Mouse (Mus musculus): ENCODE data around the gene Kank2. TPM values are rescaled to one million over a fixed set of nuclear protein-coding genes. Genes with fewer than 3 reads are reported as not detected.

Kank2 gene
- polyA plus RNA-seq, 1 experiment from 2014 or later: 11.1 TPM

DNA sequence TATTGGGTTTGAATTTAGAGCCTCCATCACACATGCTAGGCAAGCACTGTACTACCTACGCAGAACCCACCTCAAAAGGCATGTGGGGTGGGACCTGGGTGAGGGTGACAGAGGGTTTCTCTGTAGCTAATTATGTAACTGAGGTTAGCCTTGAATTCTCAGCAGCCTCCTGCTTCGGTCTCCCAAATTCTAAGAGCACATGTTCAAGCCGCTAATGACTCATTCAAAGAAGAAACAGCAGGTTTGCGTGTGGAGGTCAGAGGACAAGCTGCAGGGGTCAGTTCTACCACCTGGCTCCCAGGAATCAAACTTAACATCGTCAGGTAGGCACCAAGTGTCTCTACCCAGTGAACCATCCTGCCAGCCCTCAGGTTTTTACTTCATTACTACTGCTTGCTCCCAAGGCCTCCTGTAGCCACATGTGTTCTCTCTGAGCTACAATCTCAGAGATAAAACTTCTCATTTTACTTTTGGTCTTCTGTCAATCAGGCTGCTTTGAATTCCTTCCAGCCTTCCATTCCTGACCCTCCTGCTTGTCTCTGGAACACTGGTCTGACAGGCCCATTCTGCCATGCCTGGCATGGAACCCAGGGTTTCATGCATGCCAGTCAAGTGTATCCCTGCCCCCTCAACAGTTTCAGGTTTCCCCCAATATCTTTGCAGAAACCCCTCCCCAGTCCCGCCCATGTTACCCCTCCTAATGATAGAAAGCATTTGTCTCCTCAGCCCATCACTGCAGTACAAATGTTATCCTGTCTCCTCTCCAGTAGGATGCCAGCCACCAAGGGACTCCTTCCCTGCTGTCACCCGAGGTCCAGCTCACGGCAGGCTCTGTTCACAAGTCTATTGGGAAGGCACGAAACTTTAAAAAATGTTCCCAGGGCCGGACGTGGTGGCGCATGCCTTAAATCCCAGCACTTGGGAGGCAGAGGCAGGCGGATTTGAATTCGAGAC lies 39.7 kb downstream of the Kank2 start:
- H3K4me2 ChIP-seq (ENCODE audit: low read length): peak overlapping the region; percentile 77
- peaks cover 25 to 36% of the 10 kb centered on the region in 2 experiments for H3K4me1 ChIP-seq (ENCODE audit: control insufficient read depth in 2 of 2, insufficient read depth in 2 of 2, low read length in 2 of 2)
- H3K27me3 ChIP-seq (ENCODE audit: control insufficient read depth, insufficient read depth, low read length): no peaks in the 10 kb centered on the region
- no peak overlapping the region for H3K27ac ChIP-seq (replicated peaks in 1 of 2; ENCODE audit: control insufficient read depth in 1 of 2, insufficient read depth in 1 of 2, low read depth in 2 of 2, low read length in 2 of 2)
- H3K36me3 ChIP-seq (ENCODE audit: control insufficient read depth, insufficient read depth, low read length): peaks cover 26% of the 10 kb centered on the region
- H3K9ac ChIP-seq (ENCODE audit: low read length): peak overlapping the region; percentile 77; the same call in 1 of the 2 replicates
- H3K4me3 ChIP-seq (ENCODE audit: control insufficient read depth in 1 of 2, insufficient read depth in 1 of 2, low read depth in 1 of 2, low read length in 2 of 2): peak overlapping the region; percentile 67 to 87
- no peaks in the 10 kb centered on the region for H3K9me3 ChIP-seq (ENCODE audit: control insufficient read depth, low read length)
- WGBS: 52% methylated on average over 14 of the region's 14 CpGs
- no peak for ATAC-seq (ENCODE audit: insufficient number of reproducible peaks, insufficient read depth, low FRiP score, low read depth)

DNA sequence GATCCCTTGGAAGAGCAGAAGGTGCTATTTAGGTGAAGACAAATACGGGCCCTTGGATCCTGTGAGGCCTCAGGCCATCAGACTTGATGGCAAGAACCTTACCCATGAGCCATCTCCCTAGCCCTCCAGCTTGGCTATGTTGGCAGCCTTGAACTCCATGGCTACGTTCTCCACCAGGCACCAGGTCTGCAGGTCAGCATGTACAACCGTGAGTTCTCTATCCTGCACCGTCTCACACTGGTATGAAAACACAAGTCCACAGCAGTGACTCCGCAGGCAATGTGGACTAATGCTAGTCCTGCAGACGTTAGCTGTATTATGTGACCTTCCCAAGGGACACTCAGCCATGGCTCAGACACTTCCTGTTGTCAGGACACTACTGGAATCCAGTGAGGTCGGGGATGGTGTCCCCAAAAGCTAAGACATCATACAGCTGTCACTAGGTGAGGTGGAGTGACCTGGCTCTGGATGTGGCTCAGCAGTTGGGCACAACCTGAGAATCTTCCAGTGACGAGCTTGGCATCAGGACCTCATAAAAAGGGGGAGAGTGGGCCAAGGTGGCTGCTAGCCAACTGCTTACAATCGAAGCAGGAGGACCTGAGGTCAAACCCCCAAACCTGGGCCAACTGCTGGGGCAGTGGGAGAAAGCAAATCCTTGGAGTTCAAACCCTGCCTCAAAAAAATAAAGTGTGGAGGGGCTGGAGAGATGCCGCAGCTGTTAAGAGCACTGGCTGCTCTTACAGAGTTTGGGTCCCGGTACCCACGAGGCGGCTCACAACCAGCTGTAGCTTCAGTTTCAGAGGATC lies 43.8 kb downstream of the Kank2 start:
- Histone ChIP-seq H3K27me3 (ENCODE audit: control insufficient read depth, insufficient read depth, low read length) (no peaks in the 10 kb centered on the region), H3K9ac (ENCODE audit: low read length) (no peak overlapping the region), H3K4me2 (ENCODE audit: low read length) (no peak overlapping the region), H3K4me3 (ENCODE audit: control insufficient read depth in 1 of 2, insufficient read depth in 1 of 2, low read depth in 1 of 2, low read length in 2 of 2) (no peak overlapping the region), H3K27ac (replicated peaks in 1 of 2; ENCODE audit: control insufficient read depth in 1 of 2, insufficient read depth in 1 of 2, low read depth in 2 of 2, low read length in 2 of 2) (peak overlapping the region; percentile 12 to 64), H3K9me3 (ENCODE audit: control insufficient read depth, low read length) (no peaks in the 10 kb centered on the region), H3K4me1 (ENCODE audit: control insufficient read depth in 2 of 2, insufficient read depth in 2 of 2, low read length in 2 of 2) (peaks cover 32 to 48% of the 10 kb centered on the region in 2 experiments), H3K36me3 (ENCODE audit: control insufficient read depth, insufficient read depth, low read length) (peaks cover 29% of the 10 kb centered on the region)
- ATAC-seq (ENCODE audit: insufficient number of reproducible peaks, insufficient read depth, low FRiP score, low read depth): no peak
- 63% methylated on average over 13 of the region's 13 CpGs for WGBS

DNA sequence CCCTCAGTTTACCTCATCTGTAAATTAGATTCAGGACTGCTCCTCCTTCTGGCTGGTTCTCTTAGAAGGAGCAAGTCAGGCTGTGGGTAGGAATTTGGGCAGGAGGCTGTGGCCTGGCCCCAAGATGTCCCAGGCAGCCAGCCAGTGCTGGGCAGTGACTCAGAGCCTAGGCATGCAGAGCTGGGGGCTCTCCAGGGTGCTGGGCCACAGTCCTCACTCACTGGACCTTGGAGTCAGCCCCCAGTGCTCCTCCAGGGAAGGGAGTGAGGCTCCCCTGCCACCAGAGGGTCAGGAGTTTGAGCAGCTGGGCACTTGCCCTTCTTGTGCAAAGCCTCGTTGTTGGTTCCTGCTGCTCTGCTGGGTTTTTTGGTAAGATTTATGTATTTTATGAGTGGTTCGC lies 44.5 kb downstream of the Kank2 start:
- Histone ChIP-seq H3K4me1 (ENCODE audit: control insufficient read depth in 2 of 2, insufficient read depth in 2 of 2, low read length in 2 of 2) (peaks cover 30 to 46% of the 10 kb centered on the region in 2 experiments), H3K9ac (ENCODE audit: low read length) (no peak overlapping the region), H3K36me3 (ENCODE audit: control insufficient read depth, insufficient read depth, low read length) (peaks cover 35% of the 10 kb centered on the region), H3K4me2 (ENCODE audit: low read length) (no peak overlapping the region), H3K9me3 (ENCODE audit: control insufficient read depth, low read length) (no peaks in the 10 kb centered on the region), H3K4me3 (ENCODE audit: control insufficient read depth in 1 of 2, insufficient read depth in 1 of 2, low read depth in 1 of 2, low read length in 2 of 2) (no peak overlapping the region), H3K27ac (replicated peaks in 1 of 2; ENCODE audit: control insufficient read depth in 1 of 2, insufficient read depth in 1 of 2, low read depth in 2 of 2, low read length in 2 of 2) (peak overlapping the region; percentile 22 to 64), H3K27me3 (ENCODE audit: control insufficient read depth, insufficient read depth, low read length) (no peaks in the 10 kb centered on the region)
- peak; percentile 37 for ATAC-seq (ENCODE audit: insufficient number of reproducible peaks, insufficient read depth, low FRiP score, low read depth)
- 61% methylated on average over 2 of the region's 2 CpGs for WGBS

DNA sequence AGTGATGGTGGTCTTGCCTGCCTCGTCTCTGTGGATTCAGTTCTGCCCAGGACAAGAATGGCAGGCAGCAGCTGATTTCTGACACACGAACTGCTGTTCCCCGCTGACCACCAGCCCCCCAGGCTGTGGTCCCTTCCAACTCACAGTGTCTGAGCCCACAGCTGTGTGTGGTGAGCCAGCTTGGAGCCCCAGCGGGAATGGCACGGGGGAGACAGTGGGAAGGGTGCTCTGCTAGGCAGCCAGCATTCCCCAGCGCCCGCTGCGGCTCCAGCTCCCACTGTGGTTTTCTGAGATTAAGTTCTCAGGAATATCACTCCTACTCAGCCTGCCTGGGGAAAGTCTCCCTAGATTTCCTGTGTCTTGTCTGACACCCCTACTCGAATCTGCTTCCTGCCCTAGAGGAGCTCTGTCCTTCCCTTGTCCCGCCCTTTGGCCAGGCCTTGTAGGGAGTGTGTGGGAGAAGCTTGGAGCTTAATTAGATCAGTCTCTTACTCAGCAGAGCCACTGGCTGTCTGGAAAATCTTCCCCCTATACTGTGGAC lies 46.2 kb downstream of the Kank2 start:
- Histone ChIP-seq H3K4me2 (ENCODE audit: low read length) (peak overlapping the region; percentile 11; the same call in 1 of the 2 replicates), H3K4me3 (ENCODE audit: control insufficient read depth in 1 of 2, insufficient read depth in 1 of 2, low read depth in 1 of 2, low read length in 2 of 2) (no peak overlapping the region), H3K27me3 (ENCODE audit: control insufficient read depth, insufficient read depth, low read length) (no peaks in the 10 kb centered on the region), H3K9me3 (ENCODE audit: control insufficient read depth, low read length) (no peaks in the 10 kb centered on the region), H3K9ac (ENCODE audit: low read length) (no peak overlapping the region), H3K4me1 (ENCODE audit: control insufficient read depth in 2 of 2, insufficient read depth in 2 of 2, low read length in 2 of 2) (peaks cover 39 to 56% of the 10 kb centered on the region in 2 experiments), H3K27ac (replicated peaks in 1 of 2; ENCODE audit: control insufficient read depth in 1 of 2, insufficient read depth in 1 of 2, low read depth in 2 of 2, low read length in 2 of 2) (peak overlapping the region; percentile 55 to 65), H3K36me3 (ENCODE audit: control insufficient read depth, insufficient read depth, low read length) (peaks cover 42% of the 10 kb centered on the region)
- ATAC-seq (ENCODE audit: insufficient number of reproducible peaks, insufficient read depth, low FRiP score, low read depth): 0 out of 2 replicates have a peak, but pooled peaks have one; percentile 10
- 20% methylated on average over 10 of the region's 10 CpGs for WGBS

DNA sequence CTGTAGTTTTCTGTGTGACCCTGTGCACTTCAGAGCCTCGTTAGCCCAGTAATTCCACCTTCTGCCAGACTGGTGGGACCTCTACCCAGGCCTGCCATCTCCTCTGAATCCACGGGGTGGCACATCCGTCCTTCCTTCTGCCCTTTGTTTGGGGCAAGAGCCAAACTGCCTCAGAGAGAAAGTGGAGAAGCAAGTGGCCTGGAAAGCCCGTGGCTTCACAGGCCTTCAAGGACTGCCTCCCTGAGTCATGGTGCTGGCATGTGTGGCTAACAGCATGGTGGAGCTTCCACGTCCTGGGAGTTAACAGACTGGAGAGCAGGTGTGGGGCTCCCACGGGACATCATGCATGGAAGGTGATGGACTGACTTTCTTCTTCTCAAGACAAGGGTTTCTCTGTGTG lies 47.2 kb downstream of the Kank2 start:
- no peak for ATAC-seq (ENCODE audit: insufficient number of reproducible peaks, insufficient read depth, low FRiP score, low read depth)
- WGBS: 51% methylated on average over 6 of the region's 6 CpGs
- Histone ChIP-seq H3K27ac (replicated peaks in 1 of 2; ENCODE audit: control insufficient read depth in 1 of 2, insufficient read depth in 1 of 2, low read depth in 2 of 2, low read length in 2 of 2) (peak overlapping the region; percentile 6 to 28; a peak in 1 of 4 replicates), H3K9ac (ENCODE audit: low read length) (no peak overlapping the region), H3K9me3 (ENCODE audit: control insufficient read depth, low read length) (no peaks in the 10 kb centered on the region), H3K27me3 (ENCODE audit: control insufficient read depth, insufficient read depth, low read length) (no peaks in the 10 kb centered on the region), H3K4me3 (ENCODE audit: control insufficient read depth in 1 of 2, insufficient read depth in 1 of 2, low read depth in 1 of 2, low read length in 2 of 2) (no peak overlapping the region), H3K4me2 (ENCODE audit: low read length) (no peak overlapping the region), H3K36me3 (ENCODE audit: control insufficient read depth, insufficient read depth, low read length) (peaks cover 44% of the 10 kb centered on the region), H3K4me1 (ENCODE audit: control insufficient read depth in 2 of 2, insufficient read depth in 2 of 2, low read length in 2 of 2) (peaks cover 39 to 59% of the 10 kb centered on the region in 2 experiments)

DNA sequence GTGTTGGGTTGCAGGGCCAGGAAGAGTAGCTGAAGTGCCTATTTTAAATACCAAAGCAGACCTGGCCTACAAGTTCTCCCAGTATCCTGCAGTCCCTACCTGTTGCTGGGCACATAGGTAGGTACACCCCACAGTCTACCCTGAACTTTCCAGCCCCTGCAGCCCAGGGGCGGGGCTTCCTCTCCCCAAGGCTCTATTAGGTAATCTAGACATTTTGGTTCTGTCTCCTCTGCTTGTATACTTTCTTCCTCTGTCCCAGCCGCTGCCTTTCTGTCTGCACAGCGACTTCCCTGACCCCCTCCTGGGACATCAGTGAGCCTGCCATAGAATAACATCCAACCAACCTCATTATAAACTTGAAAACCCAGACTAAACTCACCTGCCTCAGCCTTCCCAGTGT lies 48.2 kb downstream of the Kank2 start:
- Histone ChIP-seq H3K4me3 (ENCODE audit: control insufficient read depth in 1 of 2, insufficient read depth in 1 of 2, low read depth in 1 of 2, low read length in 2 of 2) (no peak overlapping the region), H3K9me3 (ENCODE audit: control insufficient read depth, low read length) (no peaks in the 10 kb centered on the region), H3K27me3 (ENCODE audit: control insufficient read depth, insufficient read depth, low read length) (no peaks in the 10 kb centered on the region), H3K36me3 (ENCODE audit: control insufficient read depth, insufficient read depth, low read length) (peaks cover 45% of the 10 kb centered on the region), H3K4me1 (ENCODE audit: control insufficient read depth in 2 of 2, insufficient read depth in 2 of 2, low read length in 2 of 2) (peaks cover 39 to 59% of the 10 kb centered on the region in 2 experiments), H3K27ac (replicated peaks in 1 of 2; ENCODE audit: control insufficient read depth in 1 of 2, insufficient read depth in 1 of 2, low read depth in 2 of 2, low read length in 2 of 2) (no peak overlapping the region), H3K9ac (ENCODE audit: low read length) (no peak overlapping the region), H3K4me2 (ENCODE audit: low read length) (no peak overlapping the region)
- 83% methylated on average over 3 of the region's 3 CpGs for WGBS
- ATAC-seq (ENCODE audit: insufficient number of reproducible peaks, insufficient read depth, low FRiP score, low read depth): no peak

DNA sequence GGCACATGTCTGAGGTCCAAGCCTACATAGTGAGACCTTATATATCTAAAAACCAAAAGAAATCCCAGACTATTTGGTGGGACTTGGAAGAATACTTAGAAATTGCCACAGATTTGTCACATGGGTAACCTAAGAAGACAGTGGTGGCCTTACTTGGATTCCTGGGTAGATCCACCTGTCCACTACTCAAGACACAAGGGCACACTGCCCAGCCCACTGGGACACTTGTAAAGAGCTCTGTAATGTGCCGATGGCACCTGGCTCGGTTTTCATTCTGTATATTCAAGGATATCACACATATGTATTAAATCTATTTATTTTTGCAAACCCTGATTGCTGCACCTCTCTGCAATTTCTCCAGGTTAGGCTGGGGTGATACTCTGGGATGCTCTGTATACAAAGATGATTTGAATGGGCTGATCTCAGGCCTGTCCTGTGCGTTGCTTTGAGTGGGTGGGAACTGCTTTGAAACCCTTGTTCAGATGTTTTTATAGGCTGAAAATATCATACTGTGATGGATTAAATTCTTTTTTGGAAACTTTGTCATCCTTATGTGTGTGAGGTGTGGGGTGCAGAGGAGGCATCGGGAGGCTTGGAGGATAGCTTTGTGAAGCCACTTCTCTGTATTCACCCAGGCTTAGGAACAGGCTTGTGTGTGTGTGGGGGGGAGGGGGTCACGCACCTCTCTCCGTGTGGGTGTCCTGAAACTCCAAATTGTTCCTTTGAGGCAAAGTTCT lies 49.0 kb downstream of the Kank2 start:
- Histone ChIP-seq H3K9me3 (ENCODE audit: control insufficient read depth, low read length) (no peaks in the 10 kb centered on the region), H3K27me3 (ENCODE audit: control insufficient read depth, insufficient read depth, low read length) (no peaks in the 10 kb centered on the region), H3K4me2 (ENCODE audit: low read length) (no peak overlapping the region), H3K27ac (replicated peaks in 1 of 2; ENCODE audit: control insufficient read depth in 1 of 2, insufficient read depth in 1 of 2, low read depth in 2 of 2, low read length in 2 of 2) (no peak overlapping the region), H3K4me3 (ENCODE audit: control insufficient read depth in 1 of 2, insufficient read depth in 1 of 2, low read depth in 1 of 2, low read length in 2 of 2) (no peak overlapping the region), H3K36me3 (ENCODE audit: control insufficient read depth, insufficient read depth, low read length) (peaks cover 48% of the 10 kb centered on the region), H3K4me1 (ENCODE audit: control insufficient read depth in 2 of 2, insufficient read depth in 2 of 2, low read length in 2 of 2) (peaks cover 35 to 54% of the 10 kb centered on the region in 2 experiments), H3K9ac (ENCODE audit: low read length) (no peak overlapping the region)
- ATAC-seq (ENCODE audit: insufficient number of reproducible peaks, insufficient read depth, low FRiP score, low read depth): no peak
- 92% methylated on average over 6 of the region's 6 CpGs for WGBS
